Mouse (Mus musculus) limb, embryonic 13.5 days (tissue): ENCODE data around the gene Alg1. TPM values are rescaled to one million over a fixed set of nuclear protein-coding genes. Genes with fewer than 3 reads are reported as not detected.

Experiments
- ATAC-seq: fragments of 200-750 bp; cut with Nextera tagmentation; 2 replicates; pipeline ENCODE4 v1.8.0; 2017; ENCODE audit warnings: low read depth, moderate number of reproducible peaks, moderate TSS enrichment; ENCODE audit not compliant: low FRiP score
- H3K27ac ChIP-seq: fragments of 300-500 bp; sonication (generic); 2 replicates; pipeline ENCODE4 v1.5.1; 2015; ENCODE audit warnings: inconsistent platforms, mild to moderate bottlenecking, moderate library complexity
- H3K27me3 ChIP-seq: fragments of 300-500 bp; sonication (generic); 2 replicates; pipeline ENCODE4 v1.6.1; 2015; ENCODE audit warnings: mild to moderate bottlenecking, inconsistent platforms
- H3K36me3 ChIP-seq: fragments of 300-500 bp; sonication (generic); 2 replicates; pipeline ENCODE4 v1.6.1; 2015; ENCODE audit warnings: inconsistent platforms, mild to moderate bottlenecking, moderate library complexity
- H3K4me1 ChIP-seq: fragments of 300-500 bp; sonication (generic); 2 replicates; pipeline ENCODE4 v1.6.1; 2015; ENCODE audit warnings: inconsistent platforms
- H3K4me2 ChIP-seq: fragments of 300-500 bp; sonication (generic); replicated peaks from 2 replicates; pipeline ENCODE4 v1.6.1; 2015; ENCODE audit warnings: inconsistent platforms, mild to moderate bottlenecking, moderate library complexity
- H3K4me3 ChIP-seq: fragments of 300-500 bp; sonication (generic); 2 replicates; pipeline ENCODE4 v1.5.1; 2015; ENCODE audit warnings: moderate library complexity, mild to moderate bottlenecking, inconsistent platforms
- H3K9ac ChIP-seq: fragments of 300-500 bp; sonication (generic); 2 replicates; pipeline ENCODE4 v1.6.1; 2015; ENCODE audit warnings: mild to moderate bottlenecking, inconsistent platforms
- H3K9me3 ChIP-seq: fragments of 300-500 bp; sonication (generic); 2 replicates; pipeline ENCODE4 v1.6.1; 2016; ENCODE audit warnings: inconsistent platforms
- WGBS: fragments of 180-500 bp; shearing (Covaris S2); methylation state at CpG from one replicate; pipeline ENCODE4 v1.1.7; 2015; 5-methylcytosine and 5-hydroxymethylcytosine counted together
- polyA plus RNA-seq: library from polyadenylated mRNA; unstranded; fragments of >200 nt; fragmentation: Nextera tagmentation; extraction: Ambion mirVana; gene quantifications from 2 replicates; pipeline ENCODE4 v1.2.1, GENCODE M21; 2015

The Alg1 gene
- 34.0 and 35.8 TPM in 2 replicates for polyA plus RNA-seq

DNA sequence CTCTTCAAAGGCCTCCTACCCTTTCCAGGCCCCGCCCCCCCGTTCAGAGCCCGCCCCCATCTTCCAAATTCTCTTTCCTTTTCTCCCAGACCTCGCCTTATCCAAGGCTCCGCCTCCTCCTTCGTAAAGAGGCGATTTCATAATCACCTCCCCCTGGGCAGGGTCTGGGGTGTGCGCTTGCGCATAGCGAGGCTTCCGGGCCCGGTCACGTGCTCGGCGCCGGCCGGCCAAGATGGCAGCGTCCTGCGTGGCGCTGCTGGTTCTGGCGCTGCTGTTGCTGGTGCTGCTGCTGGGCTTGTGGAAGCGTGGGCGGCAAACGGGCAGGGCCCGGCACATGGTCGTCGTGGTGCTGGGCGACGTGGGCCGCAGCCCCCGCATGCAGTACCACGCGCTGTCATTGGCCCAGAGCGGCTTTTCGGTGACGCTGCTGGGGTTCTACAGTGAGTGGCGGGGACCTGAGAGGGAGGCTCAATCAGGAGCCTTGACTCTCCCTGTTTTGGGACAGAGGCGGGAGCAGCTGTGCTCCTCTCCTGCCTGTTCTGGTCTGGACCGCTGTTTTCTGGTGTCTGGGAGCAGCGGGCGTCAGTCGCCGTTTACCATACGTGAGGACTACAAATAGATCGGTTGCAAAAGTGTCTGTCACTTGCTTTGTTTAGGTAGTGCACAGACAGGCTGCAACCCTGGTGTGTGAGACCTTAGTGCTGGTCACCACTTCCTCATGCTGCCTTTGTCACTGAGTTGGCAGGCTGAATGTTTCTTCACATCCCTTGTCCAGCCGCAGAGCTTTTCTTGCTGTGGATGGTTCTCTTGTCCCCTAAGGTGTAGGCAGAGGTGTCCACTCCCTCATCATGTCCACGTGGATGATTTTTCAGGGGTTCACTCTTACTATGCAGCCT is at the start of gene Alg1:
Gene Alg1 (plus strand): TSS at position 204 of the 896 bp plus-strand sequence.
- Histone ChIP-seq H3K27ac (no peak within 1 kb of the TSS; the same call in 1 of the 2 replicates), H3K4me3 (peak within 1 kb of the TSS; percentile 90), H3K4me2 (peak within 1 kb of the TSS; percentile 83), H3K9ac (peak within 1 kb of the TSS; percentile 84), H3K9me3 (no peaks in the 10 kb centered on the region), H3K4me1 (peaks cover 15% of the 10 kb centered on the region), H3K27me3 (no peaks in the 10 kb centered on the region), H3K36me3 (peaks cover 12% of the 10 kb centered on the region)
- WGBS, result 2% methylated on average over 47 of the region's 47 CpGs
- peak; percentile 97 for ATAC-seq

DNA sequence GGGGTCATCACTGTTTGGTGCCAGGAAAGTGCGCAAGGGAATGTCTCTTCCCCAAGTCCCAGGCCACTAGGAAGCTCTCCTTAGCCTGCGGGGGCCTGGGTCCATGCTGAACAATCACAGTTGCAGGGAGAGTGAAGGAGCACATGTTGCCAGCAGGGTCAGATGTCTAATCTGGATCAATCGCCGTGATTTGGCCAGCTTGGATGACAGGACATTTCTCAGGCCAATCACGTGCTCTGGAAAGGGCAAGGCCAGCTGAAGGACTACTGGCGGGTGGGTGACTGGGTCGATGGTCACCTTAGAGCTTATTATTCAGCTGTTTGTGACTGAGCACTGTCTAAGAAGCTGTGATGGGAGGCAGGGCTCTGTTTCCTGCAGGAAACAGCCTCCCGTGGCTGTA is 49.3 kb upstream of the Alg1 start:
- H3K27ac ChIP-seq, result no peak overlapping the region
- H3K4me1 ChIP-seq, result no peaks in the 10 kb centered on the region
- no peaks in the 10 kb centered on the region for H3K36me3 ChIP-seq
- ATAC-seq, result no peak
- H3K27me3 ChIP-seq, result 0 out of 2 replicates have a peak, but pooled peaks cover 3% of the 10 kb centered on the region
- no peak overlapping the region for H3K9ac ChIP-seq
- H3K4me2 ChIP-seq, result no peak overlapping the region
- no peak overlapping the region for H3K4me3 ChIP-seq
- no peaks in the 10 kb centered on the region for H3K9me3 ChIP-seq
- 57% methylated on average over 8 of the region's 8 CpGs for WGBS

- ATAC-seq, result no peak
- no peak overlapping the region for H3K4me3 ChIP-seq
- H3K4me1 ChIP-seq, result no peaks in the 10 kb centered on the region
- WGBS, result 84% methylated on average over 5 of the region's 5 CpGs
- H3K4me2 ChIP-seq, result no peak overlapping the region
- no peak overlapping the region for H3K27ac ChIP-seq
- 0 out of 2 replicates have a peak, but pooled peaks cover 3% of the 10 kb centered on the region for H3K27me3 ChIP-seq
- H3K36me3 ChIP-seq, result no peaks in the 10 kb centered on the region
- H3K9ac ChIP-seq, result no peak overlapping the region
- no peaks in the 10 kb centered on the region for H3K9me3 ChIP-seq
These were observed 48.5 kb upstream of the Alg1 start for GRCm38 (mm10) chr16:5184956-5185355.

DNA sequence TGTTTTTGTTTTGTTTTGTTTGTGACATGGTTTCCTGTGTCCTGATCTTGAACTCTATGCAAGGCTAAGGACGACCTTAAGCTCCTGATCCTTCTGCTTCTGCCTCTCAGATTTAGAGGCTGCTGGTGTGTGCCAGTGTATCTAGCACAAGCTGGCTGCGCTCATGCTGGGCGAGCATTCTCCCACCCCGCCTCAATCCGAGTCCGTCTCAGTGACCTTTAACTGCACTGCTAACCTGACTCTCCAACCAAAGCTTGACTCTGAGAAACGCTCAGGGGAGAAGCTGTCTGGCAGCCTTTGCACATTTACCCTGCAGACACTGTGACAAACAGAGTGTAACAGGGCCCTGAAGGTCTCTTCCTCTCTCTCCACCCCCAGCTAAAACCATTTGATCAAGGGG is 47.7 kb upstream of the Alg1 start:
- Histone ChIP-seq H3K36me3 (no peaks in the 10 kb centered on the region), H3K27me3 (no peaks in the 10 kb centered on the region), H3K4me1 (no peaks in the 10 kb centered on the region), H3K9me3 (no peaks in the 10 kb centered on the region), H3K27ac (no peak overlapping the region), H3K4me2 (no peak overlapping the region), H3K4me3 (no peak overlapping the region), H3K9ac (no peak overlapping the region)
- no peak for ATAC-seq
- 69% methylated on average over 7 of the region's 7 CpGs for WGBS

DNA sequence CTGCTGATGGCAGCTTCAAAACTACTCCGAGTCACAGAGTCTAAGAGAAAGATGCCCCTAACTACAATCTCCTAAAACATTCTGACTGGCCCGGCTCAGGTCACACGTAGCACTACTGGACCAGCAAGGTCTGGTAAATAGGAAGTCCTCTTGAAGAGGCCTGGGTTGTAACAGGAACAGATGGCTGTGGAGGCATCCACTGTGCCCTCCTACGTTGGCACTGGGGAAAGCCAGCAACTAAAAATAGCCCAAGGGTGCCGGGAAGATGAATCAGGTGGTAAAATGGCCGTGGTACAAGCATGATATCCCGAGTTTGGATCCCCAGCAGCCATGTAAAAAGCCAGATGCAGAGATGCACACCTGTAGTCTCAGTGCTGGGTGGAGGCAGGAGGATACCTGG is 47.2 kb upstream of the Alg1 start:
- H3K4me3 ChIP-seq, result no peak overlapping the region
- H3K4me2 ChIP-seq, result no peak overlapping the region
- no peak overlapping the region for H3K27ac ChIP-seq
- no peaks in the 10 kb centered on the region for H3K9me3 ChIP-seq
- 72% methylated on average over 7 of the region's 7 CpGs for WGBS
- no peaks in the 10 kb centered on the region for H3K4me1 ChIP-seq
- ATAC-seq, result no peak
- no peak overlapping the region for H3K9ac ChIP-seq
- no peaks in the 10 kb centered on the region for H3K36me3 ChIP-seq
- no peaks in the 10 kb centered on the region for H3K27me3 ChIP-seq

DNA sequence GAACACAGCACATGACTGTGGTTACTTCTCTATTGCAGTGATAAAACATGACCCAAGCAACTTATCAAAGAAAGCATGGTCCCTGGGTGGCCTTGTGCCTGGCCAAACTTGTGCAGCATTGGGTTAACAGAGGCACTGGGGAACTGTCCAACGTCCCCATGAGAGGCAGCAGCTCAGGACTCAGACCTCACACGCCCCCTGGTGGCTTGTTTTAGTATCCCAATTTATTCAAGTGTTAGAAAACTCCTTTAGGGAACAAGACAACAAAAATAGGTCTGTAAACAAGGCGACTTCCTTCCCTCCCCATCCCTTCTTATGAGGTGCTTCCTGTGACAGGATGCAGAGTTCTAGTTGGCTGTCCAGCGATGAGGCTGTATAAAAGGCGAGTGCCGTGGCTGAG is 38.3 kb upstream of the Alg1 start:
- Histone ChIP-seq H3K27ac (no peak overlapping the region), H3K9me3 (no peaks in the 10 kb centered on the region), H3K36me3 (peaks cover 7% of the 10 kb centered on the region), H3K27me3 (no peaks in the 10 kb centered on the region), H3K9ac (no peak overlapping the region), H3K4me1 (no peaks in the 10 kb centered on the region), H3K4me2 (no peak overlapping the region), H3K4me3 (no peak overlapping the region)
- 30% methylated on average over 6 of the region's 6 CpGs for WGBS
- ATAC-seq, result no peak

GRCm38 (mm10) chr16:5202681-5203080 is 30.7 kb upstream of the Alg1 start:
- peaks cover 6% of the 10 kb centered on the region for H3K4me1 ChIP-seq
- H3K27ac ChIP-seq, result no peak overlapping the region
- H3K36me3 ChIP-seq, result peaks cover 7% of the 10 kb centered on the region
- no peak overlapping the region for H3K9ac ChIP-seq
- H3K9me3 ChIP-seq, result no peaks in the 10 kb centered on the region
- H3K27me3 ChIP-seq, result peaks cover 13% of the 10 kb centered on the region
- ATAC-seq, result no peak
- H3K4me2 ChIP-seq, result peak overlapping the region; percentile 97
- H3K4me3 ChIP-seq, result peak overlapping the region; percentile 85
- 11% methylated on average over 4 of the region's 4 CpGs for WGBS

- 2% methylated on average over 36 of the region's 36 CpGs for WGBS
- H3K27ac ChIP-seq, result no peak overlapping the region
- peak; percentile 9; the same call in 1 of the 2 replicates for ATAC-seq
These were observed 30.2 kb upstream of the Alg1 start for GRCm38 (mm10) chr16:5203200-5203599.

GRCm38 (mm10) chr16:5203668-5204433 is 29.6 kb upstream of the Alg1 start, which contains the start of gene Nagpa:
TSS of gene Nagpa (minus strand) at chr16:5204012.
- Histone ChIP-seq H3K9ac (peak within 1 kb of the TSS; percentile 72), H3K36me3 (peaks cover 1% of the 10 kb centered on the region; the same call in 1 of the 2 replicates), H3K4me1 (peaks cover 6% of the 10 kb centered on the region), H3K4me2 (peak within 1 kb of the TSS; percentile 97), H3K27me3 (peaks cover 13% of the 10 kb centered on the region), H3K9me3 (no peaks in the 10 kb centered on the region), H3K27ac (no peak within 1 kb of the TSS), H3K4me3 (peak within 1 kb of the TSS; percentile 85)
- ATAC-seq, result peak; percentile 90
- 4% methylated on average over 40 of the region's 40 CpGs for whole genome bisulfite sequencing

More at GRCm38 (mm10) chr16:5203200-5203599, 30.2 kb upstream of the Alg1 start:
- Histone ChIP-seq H3K27me3 (peaks cover 13% of the 10 kb centered on the region), H3K4me3 (peak overlapping the region; percentile 85), H3K4me2 (peak overlapping the region; percentile 97), H3K9ac (peak overlapping the region; percentile 72), H3K9me3 (no peaks in the 10 kb centered on the region), H3K4me1 (peaks cover 6% of the 10 kb centered on the region), H3K36me3 (peaks cover 7% of the 10 kb centered on the region)

- WGBS, result 84% methylated on average over 5 of the region's 5 CpGs
- Histone ChIP-seq H3K36me3 (no peaks in the 10 kb centered on the region), H3K9ac (no peak overlapping the region), H3K4me1 (peaks cover 6% of the 10 kb centered on the region), H3K9me3 (no peaks in the 10 kb centered on the region), H3K27ac (no peak overlapping the region), H3K27me3 (peaks cover 13% of the 10 kb centered on the region), H3K4me3 (no peak overlapping the region), H3K4me2 (no peak overlapping the region)
- ATAC-seq, result no peak
These were observed 27.9 kb upstream of the Alg1 start for GRCm38 (mm10) chr16:5205431-5205970.

DNA sequence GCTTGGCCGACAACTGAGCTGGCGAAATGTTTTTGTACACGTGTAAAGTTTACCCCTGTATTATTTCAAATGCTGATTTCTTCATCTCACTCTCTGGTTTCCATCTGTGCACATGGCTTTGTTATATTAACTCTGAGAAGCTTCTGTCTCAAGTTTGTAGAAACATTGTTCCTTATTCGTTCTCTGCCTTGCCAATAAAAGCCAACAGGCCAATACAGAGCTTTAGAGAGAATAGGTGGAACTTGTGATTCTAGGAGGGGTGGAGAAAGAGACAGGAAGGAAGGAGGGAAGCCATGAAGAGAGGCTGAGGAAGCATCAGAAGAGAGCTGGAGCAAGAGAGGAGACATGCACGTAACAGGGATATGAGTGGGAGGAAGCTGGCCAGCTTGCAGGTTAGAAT is 27.4 kb upstream of the Alg1 start:
- Histone ChIP-seq H3K4me2 (no peak overlapping the region), H3K4me1 (peaks cover 6% of the 10 kb centered on the region), H3K27ac (no peak overlapping the region), H3K9me3 (no peaks in the 10 kb centered on the region), H3K9ac (no peak overlapping the region), H3K36me3 (no peaks in the 10 kb centered on the region), H3K4me3 (no peak overlapping the region), H3K27me3 (peaks cover 13% of the 10 kb centered on the region)
- ATAC-seq, result no peak
- WGBS, result 69% methylated on average over 5 of the region's 5 CpGs

DNA sequence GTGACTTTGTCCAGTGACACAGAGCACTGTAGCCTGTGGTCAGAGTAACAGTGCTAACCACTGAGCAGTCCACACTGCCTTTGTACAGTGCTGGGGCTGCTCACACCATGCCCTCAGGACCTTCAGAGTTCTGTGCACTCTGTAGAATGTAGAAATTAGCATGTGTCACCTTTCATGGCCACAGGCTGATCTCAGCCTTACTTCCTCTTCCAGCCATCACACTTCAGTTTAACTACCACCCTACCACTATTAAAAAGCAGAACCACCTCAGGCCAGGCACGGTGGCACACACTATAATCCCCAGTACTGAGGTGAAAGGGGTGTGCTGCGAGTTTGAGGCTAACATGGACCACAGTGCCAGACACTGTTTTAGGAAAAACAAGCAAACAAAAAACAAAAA is 23.1 kb upstream of the Alg1 start:
- H3K27me3 ChIP-seq, result 0 out of 2 replicates have a peak, but pooled peaks cover 5% of the 10 kb centered on the region
- no peak overlapping the region for H3K9ac ChIP-seq
- no peak overlapping the region for H3K4me3 ChIP-seq
- 55% methylated on average over 2 of the region's 2 CpGs for WGBS
- H3K36me3 ChIP-seq, result no peaks in the 10 kb centered on the region
- no peak overlapping the region for H3K4me2 ChIP-seq
- H3K9me3 ChIP-seq, result no peaks in the 10 kb centered on the region
- H3K27ac ChIP-seq, result no peak overlapping the region
- ATAC-seq, result no peak
- no peaks in the 10 kb centered on the region for H3K4me1 ChIP-seq
